Mouse (Mus musculus) lung, adult 2 months (tissue): Measurements from ENCODE around the gene Togaram2. TPM values are rescaled to one million over a fixed set of nuclear protein-coding genes. Genes with fewer than 3 reads are reported as not detected.
A peak's percentile ranks its signal among the peaks of the same experiment; 100 is the strongest.
"Not testable (repeated sequence)": the region's sequence is repeated elsewhere in the genome, so short reads cannot be mapped to it uniquely, and the experiment has no call there.

Experiments
- DNase-seq: peaks from one replicate; pipeline ENCODE4 v3.0.0; 2022
- H3K4me1 ChIP-seq: fragments of 200-500 bp; 2 replicates; pipeline ENCODE4 v1.6.1; 2011; ENCODE audit warnings: low read length; ENCODE audit not compliant: control insufficient read depth, insufficient read depth
- H3K4me3 ChIP-seq: fragments of 200-500 bp; replicated peaks from 2 replicates; pipeline ENCODE3; 2011; ENCODE audit warnings: low read depth, mild to moderate bottlenecking, control low read depth, low read length; ENCODE audit errors: extremely low read depth
- CTCF ChIP-seq: fragments of 200-500 bp; IDR thresholded peaks from 2 replicates; pipeline ENCODE4 v1.5.1; 2011; ENCODE audit warnings: mild to moderate bottlenecking, low read length, control low read depth; ENCODE audit not compliant: insufficient read depth
- POLR2A ChIP-seq: fragments of 200-500 bp; IDR thresholded peaks from 2 replicates; pipeline ENCODE4 v1.6.1; 2011; ENCODE audit warnings: low read depth, mild to moderate bottlenecking, control low read depth, low read length, borderline replicate concordance; ENCODE audit errors: extremely low read depth
- WGBS: fragments of 180-500 bp; shearing (Covaris S2); methylation state at CpG from one replicate; pipeline ENCODE4 v1.1.7; 2018; 5-methylcytosine and 5-hydroxymethylcytosine counted together
- polyA plus RNA-seq: library from polyadenylated mRNA; depleted of rRNA; stranded (reverse); fragments of >200 nt; gene quantifications from 2 replicates; pipeline ENCODE4 v1.2.3, GENCODE M21; 2012; rRNA removed

The Togaram2 gene
- polyA plus RNA-seq: 17.8 and 18.1 TPM in 2 replicates

- H3K4me1 ChIP-seq: no peaks in the 10 kb centered on the region; the same call in 1 of the 2 replicates
- H3K4me3 ChIP-seq: no peak within 1 kb of the TSS
- TF ChIP-seq POLR2A (no peak), CTCF (no peak)
- peak; percentile 59 for DNase-seq
- WGBS: 54% methylated on average over 9 of the region's 9 CpGs
These were observed at the start of gene Togaram2 for GRCm38 (mm10) chr17:71673092-71673491. Gene Togaram2 (plus strand): TSS chr17:71673261.

GRCm38 (mm10) chr17:71631806-71632205 is 41.3 kb upstream of the Togaram2 start:
- no peaks in the 10 kb centered on the region for H3K4me1 ChIP-seq
- H3K4me3 ChIP-seq: no peak overlapping the region
- no peak for DNase-seq
- TF ChIP-seq CTCF (no peak), POLR2A (no peak)
- WGBS: 85% methylated on average over 10 of the region's 10 CpGs

- TF ChIP-seq POLR2A (no peak), CTCF (no peak)
- no peak overlapping the region for H3K4me3 ChIP-seq
- H3K4me1 ChIP-seq: no peaks in the 10 kb centered on the region
- 85% methylated on average over 8 of the region's 8 CpGs for WGBS
- no peak for DNase-seq
These were observed 39.7 kb upstream of the Togaram2 start for GRCm38 (mm10) chr17:71633350-71633749.

- H3K4me3 ChIP-seq: no peak overlapping the region
- WGBS: 93% methylated on average over 8 of the region's 8 CpGs
- DNase-seq: no peak
- no peaks in the 10 kb centered on the region for H3K4me1 ChIP-seq
- TF ChIP-seq POLR2A: no peak
- TF ChIP-seq CTCF: no peak
These were observed 36.3 kb upstream of the Togaram2 start for GRCm38 (mm10) chr17:71636786-71637185.

GRCm38 (mm10) chr17:71637750-71638265 is 35.3 kb upstream of the Togaram2 start:
- DNase-seq: no peak
- WGBS: 80% methylated on average over 4 of the region's 4 CpGs

GRCm38 (mm10) chr17:71639056-71639455 is 34.0 kb upstream of the Togaram2 start:
- 65% methylated on average over 5 of the region's 5 CpGs for WGBS
- not testable (repeated sequence) for DNase-seq, H3K4me1 ChIP-seq, H3K4me3 ChIP-seq

More at GRCm38 (mm10) chr17:71637750-71638265, 35.3 kb upstream of the Togaram2 start:
- no peak for TF ChIP-seq CTCF
- no peak for TF ChIP-seq POLR2A
- Histone ChIP-seq H3K4me3 (no peak overlapping the region), H3K4me1 (no peaks in the 10 kb centered on the region)

GRCm38 (mm10) chr17:71640421-71641085 is 32.5 kb upstream of the Togaram2 start:
- no peak for DNase-seq
- no peaks in the 10 kb centered on the region for H3K4me1 ChIP-seq
- 85% methylated on average over 9 of the region's 9 CpGs for WGBS
- TF ChIP-seq CTCF (no peak), POLR2A (no peak)
- no peak overlapping the region for H3K4me3 ChIP-seq

- TF ChIP-seq CTCF: no peak
- no peak for TF ChIP-seq POLR2A
- no peak for DNase-seq
- no peak overlapping the region for H3K4me3 ChIP-seq
- no peaks in the 10 kb centered on the region for H3K4me1 ChIP-seq
- 90% methylated on average over 3 of the region's 3 CpGs for WGBS
These were observed 30.9 kb upstream of the Togaram2 start for GRCm38 (mm10) chr17:71642190-71642589.

- 84% methylated on average over 9 of the region's 9 CpGs for WGBS
- H3K4me1 ChIP-seq: no peaks in the 10 kb centered on the region
- TF ChIP-seq POLR2A: no peak
- no peak for TF ChIP-seq CTCF
- DNase-seq: no peak
- H3K4me3 ChIP-seq: no peak overlapping the region
These were observed 23.1 kb upstream of the Togaram2 start for GRCm38 (mm10) chr17:71650011-71650410.

GRCm38 (mm10) chr17:71652495-71652894 is 20.6 kb upstream of the Togaram2 start:
- DNase-seq: no peak
- 85% methylated on average over 2 of the region's 2 CpGs for WGBS
- TF ChIP-seq CTCF (no peak), POLR2A (no peak)

More at GRCm38 (mm10) chr17:71652495-71652894, 20.6 kb upstream of the Togaram2 start:
- Histone ChIP-seq H3K4me1 (no peaks in the 10 kb centered on the region), H3K4me3 (no peak overlapping the region)
